Mouse (Mus musculus): Measurements from ENCODE around the gene 1110008L16Rik. TPM values are rescaled to one million over a fixed set of nuclear protein-coding genes. Genes with fewer than 3 reads are reported as not detected.

Gene 1110008L16Rik
- polyA plus RNA-seq, 1 experiment from 2014 or later: 17.1 TPM

- Histone ChIP-seq H3K4me2 (peak overlapping the region; percentile 65), H3K27ac (ENCODE audit: low read depth) (peak overlapping the region; percentile 85), H3K27me3 (ENCODE audit: insufficient read depth, low read length) (no peaks in the 10 kb centered on the region), H3K9me3 (ENCODE audit: low read depth, low read length) (no peaks in the 10 kb centered on the region), H3K9ac (peak overlapping the region; percentile 49), H3K4me1 (ENCODE audit: insufficient read depth) (peaks cover 7% of the 10 kb centered on the region; the same call in 1 of the 2 replicates), H3K36me3 (ENCODE audit: insufficient read depth) (peaks cover 21% of the 10 kb centered on the region), H3K4me3 (ENCODE audit: low read depth, low read length) (peak overlapping the region; percentile 48)
- 38% methylated on average over 11 of the region's 11 CpGs for WGBS
- ATAC-seq (ENCODE audit: insufficient read depth): 0 out of 2 replicates have a peak, but pooled peaks have one; percentile 4
- DNase-seq: peak; percentile 42
- no peak for TF ChIP-seq CTCF (IDR thresholded peaks at IDR 0.05; ENCODE audit: low read depth)
These were observed 2.3 kb downstream of the 1110008L16Rik start for GRCm38 (mm10) chr12:55301472-55302300.

GRCm38 (mm10) chr12:55302485-55303441 lies 3.4 kb downstream of the 1110008L16Rik start, which contains the start of gene Ppp2r3c:
TSS of gene Ppp2r3c (minus strand) at chr12:55302998.
- no peaks in the 10 kb centered on the region for H3K27me3 ChIP-seq (ENCODE audit: insufficient read depth, low read length)
- H3K4me1 ChIP-seq (ENCODE audit: insufficient read depth): peaks cover 7% of the 10 kb centered on the region; the same call in 1 of the 2 replicates
- H3K4me3 ChIP-seq (ENCODE audit: low read depth, low read length): peak within 1 kb of the TSS; percentile 48
- peak within 1 kb of the TSS; percentile 85 for H3K27ac ChIP-seq (ENCODE audit: low read depth)
- ATAC-seq (ENCODE audit: insufficient read depth): peak; percentile 95
- H3K9ac ChIP-seq: peak within 1 kb of the TSS; percentile 49
- no peak for TF ChIP-seq CTCF (IDR thresholded peaks at IDR 0.05; ENCODE audit: low read depth)
- under 1% methylated on average over 55 of the region's 55 CpGs for WGBS
- peaks cover 16% of the 10 kb centered on the region for H3K36me3 ChIP-seq (ENCODE audit: insufficient read depth)
- no peaks in the 10 kb centered on the region for H3K9me3 ChIP-seq (ENCODE audit: low read depth, low read length)
- peak within 1 kb of the TSS; percentile 65 for H3K4me2 ChIP-seq
- DNase-seq: peak; percentile 97

DNA sequence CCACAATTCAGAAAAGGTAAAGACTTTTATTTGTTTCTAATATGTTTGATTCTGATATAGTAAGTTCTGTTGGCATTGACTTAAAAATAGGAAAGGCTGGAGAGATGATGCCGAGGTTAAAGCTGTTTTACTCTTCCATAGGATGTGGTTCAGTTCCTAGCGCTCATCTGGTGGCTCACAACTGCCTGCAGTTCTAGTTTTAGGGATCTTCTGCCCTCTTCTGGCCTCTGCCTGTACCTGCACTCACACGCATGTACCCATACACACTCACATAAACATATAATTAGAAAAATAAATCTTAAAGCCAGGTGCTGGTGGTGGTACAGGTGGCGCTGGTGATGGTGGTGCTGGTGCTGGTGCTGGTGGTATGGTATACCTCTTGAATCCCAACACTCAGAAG lies 7.0 kb downstream of the 1110008L16Rik start:
- no peaks in the 10 kb centered on the region for H3K4me1 ChIP-seq (ENCODE audit: insufficient read depth)
- DNase-seq: no peak
- H3K27ac ChIP-seq (ENCODE audit: low read depth): no peak overlapping the region
- no peak overlapping the region for H3K4me3 ChIP-seq (ENCODE audit: low read depth, low read length)
- ATAC-seq (ENCODE audit: insufficient read depth): no peak
- H3K9ac ChIP-seq: no peak overlapping the region
- H3K36me3 ChIP-seq (ENCODE audit: insufficient read depth): peaks cover 15% of the 10 kb centered on the region
- H3K9me3 ChIP-seq (ENCODE audit: low read depth, low read length): no peaks in the 10 kb centered on the region
- no peak for TF ChIP-seq CTCF (IDR thresholded peaks at IDR 0.05; ENCODE audit: low read depth)
- H3K27me3 ChIP-seq (ENCODE audit: insufficient read depth, low read length): no peaks in the 10 kb centered on the region
- 91% methylated on average over 4 of the region's 4 CpGs for WGBS
- no peak overlapping the region for H3K4me2 ChIP-seq

DNA sequence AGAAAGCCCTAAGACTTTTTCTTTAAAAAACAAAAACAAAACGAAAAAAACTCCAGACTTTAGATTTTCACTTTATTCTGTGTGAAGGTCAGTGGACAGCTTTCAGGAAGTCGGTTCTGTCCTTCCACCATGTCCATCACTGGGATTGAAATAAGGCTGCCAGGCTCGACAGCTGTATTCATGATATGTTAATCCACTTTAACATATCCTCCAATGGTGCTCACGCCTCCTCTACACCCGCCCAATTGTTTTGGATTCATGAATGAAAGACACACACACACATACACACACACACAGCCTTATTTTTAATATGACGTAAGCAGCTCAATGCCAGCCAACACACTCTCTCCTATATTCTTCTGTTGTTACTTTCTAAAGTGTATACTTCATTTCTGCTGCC lies 8.2 kb downstream of the 1110008L16Rik start:
- WGBS: 87% methylated on average over 6 of the region's 6 CpGs
- ATAC-seq (ENCODE audit: insufficient read depth): no peak
- TF ChIP-seq CTCF (IDR thresholded peaks at IDR 0.05; ENCODE audit: low read depth): no peak

GRCm38 (mm10) chr12:55308731-55309130 lies 9.4 kb downstream of the 1110008L16Rik start:
- Histone ChIP-seq H3K4me2 (no peak overlapping the region), H3K36me3 (ENCODE audit: insufficient read depth) (peaks cover 15% of the 10 kb centered on the region), H3K4me1 (ENCODE audit: insufficient read depth) (no peaks in the 10 kb centered on the region), H3K9me3 (ENCODE audit: low read depth, low read length) (no peaks in the 10 kb centered on the region), H3K27ac (ENCODE audit: low read depth) (no peak overlapping the region), H3K4me3 (ENCODE audit: low read depth, low read length) (no peak overlapping the region), H3K27me3 (ENCODE audit: insufficient read depth, low read length) (no peaks in the 10 kb centered on the region), H3K9ac (no peak overlapping the region)
- TF ChIP-seq CTCF (IDR thresholded peaks at IDR 0.05; ENCODE audit: low read depth): no peak
- DNase-seq (no peak), ATAC-seq (ENCODE audit: insufficient read depth) (no peak)
- WGBS: 87% methylated on average over 9 of the region's 9 CpGs

More for the DNA sequence above, 8.2 kb downstream of the 1110008L16Rik start:
- no peak overlapping the region for H3K9ac ChIP-seq
- H3K4me2 ChIP-seq: no peak overlapping the region
- H3K36me3 ChIP-seq (ENCODE audit: insufficient read depth): peaks cover 15% of the 10 kb centered on the region
- no peak overlapping the region for H3K27ac ChIP-seq (ENCODE audit: low read depth)
- no peaks in the 10 kb centered on the region for H3K27me3 ChIP-seq (ENCODE audit: insufficient read depth, low read length)
- no peaks in the 10 kb centered on the region for H3K9me3 ChIP-seq (ENCODE audit: low read depth, low read length)
- DNase-seq: no peak
- no peaks in the 10 kb centered on the region for H3K4me1 ChIP-seq (ENCODE audit: insufficient read depth)
- H3K4me3 ChIP-seq (ENCODE audit: low read depth, low read length): no peak overlapping the region

DNA sequence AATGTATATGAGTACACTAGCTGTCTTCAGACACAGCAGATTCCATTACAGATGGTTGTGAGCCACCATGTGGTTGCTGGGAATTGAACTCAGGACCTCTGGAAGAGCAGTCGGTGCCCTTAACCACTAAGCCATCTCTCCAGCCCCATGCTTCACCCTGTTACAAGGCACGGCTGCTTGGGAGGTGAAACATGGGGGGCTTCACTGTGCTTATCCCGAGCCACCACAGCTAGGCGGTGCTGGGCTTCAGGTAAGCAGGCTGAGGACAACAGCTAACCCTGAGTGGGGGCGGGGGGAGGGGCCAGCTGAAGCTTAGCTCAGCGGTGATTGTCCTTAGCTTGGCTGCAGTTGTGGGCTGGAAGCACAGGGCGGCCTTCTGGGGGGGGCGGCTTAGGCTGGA lies 10.1 kb downstream of the 1110008L16Rik start:
- ATAC-seq (ENCODE audit: insufficient read depth): no peak
- no peak overlapping the region for H3K27ac ChIP-seq (ENCODE audit: low read depth)
- no peak for DNase-seq
- H3K9me3 ChIP-seq (ENCODE audit: low read depth, low read length): no peaks in the 10 kb centered on the region
- H3K36me3 ChIP-seq (ENCODE audit: insufficient read depth): peaks cover 15% of the 10 kb centered on the region
- TF ChIP-seq CTCF (IDR thresholded peaks at IDR 0.05; ENCODE audit: low read depth): no peak
- H3K27me3 ChIP-seq (ENCODE audit: insufficient read depth, low read length): no peaks in the 10 kb centered on the region
- H3K9ac ChIP-seq: no peak overlapping the region
- WGBS: 77% methylated on average over 8 of the region's 8 CpGs
- no peak overlapping the region for H3K4me2 ChIP-seq
- H3K4me1 ChIP-seq (ENCODE audit: insufficient read depth): no peaks in the 10 kb centered on the region
- H3K4me3 ChIP-seq (ENCODE audit: low read depth, low read length): no peak overlapping the region
